Mouse (Mus musculus) MEL (cell line): ENCODE measurements around the gene Cd200r3. TPM values are rescaled to one million over a fixed set of nuclear protein-coding genes. Genes with fewer than 3 reads are reported as not detected.

Source experiments
- DNase-seq: peaks from one replicate; pipeline ENCODE4 v3.0.0; 2011; ENCODE audit warnings: low read depth, low spot score
- H3K27ac ChIP-seq: 2 replicates; pipeline ENCODE4 v1.5.1; 2012; ENCODE audit warnings: low read depth, mild to moderate bottlenecking, control low read depth, low read length, moderate library complexity; ENCODE audit not compliant: control insufficient read depth
- H3K27me3 ChIP-seq, 2 experiments: fragments of 150-350 bp in 1 of 2; sonication (generic) in 1 of 2; 2 replicates each; pipeline ENCODE4 v1.6.1; 2012; ENCODE audit warnings: low read length in 2 of 2, mild to moderate bottlenecking in 2 of 2, improper control_type of control experiment in 1 of 2, moderate library complexity in 1 of 2; ENCODE audit not compliant: insufficient read depth in 2 of 2, control insufficient read depth in 1 of 2
- H3K36me3 ChIP-seq, 2 experiments: 2 replicates each; pipeline ENCODE4 v1.6.1; 2012 to 2014; ENCODE audit warnings: low read length in 2 of 2, improper control_type of control experiment in 1 of 2, inconsistent platforms in 1 of 2, mild to moderate bottlenecking in 1 of 2; ENCODE audit not compliant: insufficient read depth in 2 of 2, control insufficient read depth in 1 of 2
- H3K4me1 ChIP-seq, 2 experiments: fragments of 150-350 bp in 1 of 2; sonication (generic) in 1 of 2; 2 replicates each; pipeline ENCODE4 v1.6.1; 2012; ENCODE audit warnings: low read length in 2 of 2, improper control_type of control experiment in 1 of 2, mild to moderate bottlenecking in 1 of 2; ENCODE audit not compliant: insufficient read depth in 2 of 2, control insufficient read depth in 1 of 2
- H3K4me3 ChIP-seq, 2 experiments: fragments of 150-350 bp in 1 of 2; sonication (generic) in 1 of 2; 2 replicates each; pipeline ENCODE4 v1.5.1; 2012; ENCODE audit warnings: low read depth in 2 of 2, low read length in 2 of 2, mild to moderate bottlenecking in 2 of 2, moderate library complexity in 2 of 2, control low read depth in 1 of 2, improper control_type of control experiment in 1 of 2; ENCODE audit not compliant: control insufficient read depth in 1 of 2, insufficient read depth in 1 of 2
- H3K79me2 ChIP-seq: 2 replicates; pipeline ENCODE4 v1.6.1; 2012; ENCODE audit warnings: mild to moderate bottlenecking, low read length, moderate library complexity; ENCODE audit not compliant: control insufficient read depth, poor library complexity, insufficient read depth
- H3K9ac ChIP-seq: 2 replicates; pipeline ENCODE4 v1.6.1; 2012; ENCODE audit warnings: low read depth, mild to moderate bottlenecking, control low read depth, low read length, moderate library complexity; ENCODE audit not compliant: control insufficient read depth, poor library complexity, severe bottlenecking
- H3K9me3 ChIP-seq: fragments of 150-350 bp; sonication (generic); replicated peaks from 2 replicates; pipeline ENCODE4 v1.6.1; 2012; ENCODE audit warnings: mild to moderate bottlenecking, low read length, improper control_type of control experiment, moderate library complexity; ENCODE audit not compliant: insufficient read depth
- CHD1 ChIP-seq: IDR thresholded peaks from 2 replicates; pipeline ENCODE4 v1.6.1; 2012; ENCODE audit warnings: low read depth, mild to moderate bottlenecking, inconsistent platforms, low read length, improper control_type of control experiment
- E2F4 ChIP-seq: IDR thresholded peaks from 2 replicates; pipeline ENCODE4 v1.6.1; 2011; ENCODE audit warnings: low read depth, low read length, improper control_type of control experiment, borderline replicate concordance
- GATA1 ChIP-seq: IDR thresholded peaks from 2 replicates; pipeline ENCODE4 v1.6.1; 2011; ENCODE audit warnings: low read depth, low read length, improper control_type of control experiment
- JUND ChIP-seq: IDR thresholded peaks from 2 replicates; pipeline ENCODE4 v1.6.1; 2011; ENCODE audit warnings: low read depth, mild to moderate bottlenecking, improper control_type of control experiment, low read length
- MAFK ChIP-seq: IDR thresholded peaks from 2 replicates; pipeline ENCODE4 v1.6.1; 2011; ENCODE audit warnings: low read depth, mild to moderate bottlenecking, low read length, improper control_type of control experiment, borderline replicate concordance
- MAX ChIP-seq: IDR thresholded peaks from 2 replicates; pipeline ENCODE4 v1.6.1; 2011; ENCODE audit warnings: low read length, improper control_type of control experiment
- MAZ ChIP-seq: IDR thresholded peaks from 2 replicates; pipeline ENCODE4 v1.6.1; 2012; ENCODE audit warnings: low read depth, mild to moderate bottlenecking, inconsistent platforms, low read length, improper control_type of control experiment
- MEF2A ChIP-seq: IDR thresholded peaks from 2 replicates; pipeline ENCODE4 v1.6.1; 2014; ENCODE audit warnings: low read depth, mild to moderate bottlenecking, inconsistent platforms, low read length, improper control_type of control experiment; ENCODE audit not compliant: poor library complexity, insufficient replicate concordance, severe bottlenecking; ENCODE audit errors: extremely low read depth
- MXI1 ChIP-seq: IDR thresholded peaks from 2 replicates; pipeline ENCODE4 v1.6.1; 2011; ENCODE audit warnings: mild to moderate bottlenecking, low read depth, low read length, improper control_type of control experiment
- MYC ChIP-seq: IDR thresholded peaks from 2 replicates; pipeline ENCODE4 v1.6.1; 2011; ENCODE audit warnings: low read depth, mild to moderate bottlenecking, low read length, improper control_type of control experiment, moderate library complexity
- NRF1 ChIP-seq: IDR thresholded peaks from 2 replicates; pipeline ENCODE4 v1.6.1; 2014; ENCODE audit warnings: low read depth, mild to moderate bottlenecking, inconsistent platforms, low read length, improper control_type of control experiment, moderate library complexity; ENCODE audit not compliant: poor library complexity, insufficient read depth, severe bottlenecking
- POLR2A ChIP-seq, 2 experiments: IDR thresholded peaks; 2 replicates each; pipeline ENCODE4 v1.6.1; 2011 to 2012; ENCODE audit warnings: low read length in 2 of 2, mild to moderate bottlenecking in 2 of 2, control low read depth in 1 of 2, improper control_type of control experiment in 1 of 2, low read depth in 1 of 2, moderate library complexity in 1 of 2; ENCODE audit not compliant: control insufficient read depth in 1 of 2, insufficient read depth in 1 of 2, poor library complexity in 1 of 2
- POLR2AphosphoS2 ChIP-seq: IDR thresholded peaks from 2 replicates; pipeline ENCODE4 v1.6.1; 2011; ENCODE audit warnings: low read length, improper control_type of control experiment
- RAD21 ChIP-seq: IDR thresholded peaks from 2 replicates; pipeline ENCODE4 v1.6.1; 2011; ENCODE audit warnings: mild to moderate bottlenecking, low read depth, low read length, improper control_type of control experiment
- SMC3 ChIP-seq: IDR thresholded peaks from 2 replicates; pipeline ENCODE4 v1.6.1; 2011; ENCODE audit warnings: low read depth, low read length, improper control_type of control experiment
- TCF12 ChIP-seq: IDR thresholded peaks from 2 replicates; pipeline ENCODE4 v1.6.1; 2014; ENCODE audit warnings: low read depth, mild to moderate bottlenecking, inconsistent platforms, low read length, improper control_type of control experiment, moderate library complexity
- UBTF ChIP-seq: IDR thresholded peaks from 2 replicates; pipeline ENCODE4 v1.6.1; 2012; ENCODE audit warnings: low read depth, mild to moderate bottlenecking, inconsistent platforms, low read length, improper control_type of control experiment, moderate library complexity, borderline replicate concordance; ENCODE audit not compliant: insufficient read depth
- ZC3H11A ChIP-seq: IDR thresholded peaks from 2 replicates; pipeline ENCODE4 v1.6.1; 2012; ENCODE audit warnings: low read depth, mild to moderate bottlenecking, inconsistent platforms, low read length, improper control_type of control experiment
- ZKSCAN1 ChIP-seq: IDR thresholded peaks from 2 replicates; pipeline ENCODE4 v1.6.1; 2012; ENCODE audit warnings: low read depth, mild to moderate bottlenecking, inconsistent platforms, low read length, improper control_type of control experiment, moderate library complexity
- ZMIZ1 ChIP-seq: IDR thresholded peaks from 2 replicates; pipeline ENCODE4 v1.6.1; 2012; ENCODE audit warnings: low read depth, mild to moderate bottlenecking, inconsistent platforms, low read length, improper control_type of control experiment, moderate library complexity
- ZNF384 ChIP-seq: IDR thresholded peaks from 2 replicates; pipeline ENCODE4 v1.6.1; 2012; ENCODE audit warnings: low read depth, mild to moderate bottlenecking, inconsistent platforms, low read length, improper control_type of control experiment
- polyA plus RNA-seq, 2 experiments: library from polyadenylated mRNA; stranded (reverse) in 1 of 2; unstranded in 1 of 2; fragments of >175 nt in 1 of 2; fragments of >200 nt in 1 of 2; gene quantifications; 2 replicates each; pipeline versions ENCODE4 v1.2.1 to v1.2.4; 2012; ENCODE audit warnings: low replicate concordance in 2 of 2, low read depth in 1 of 2; ENCODE audit not compliant: insufficient read length in 2 of 2, insufficient read depth in 1 of 2, missing spikeins in 1 of 2
- total RNA-seq: library from RNA; depleted of rRNA; stranded (reverse); fragments of 300-350 nt; gene quantifications from 2 replicates; pipeline ENCODE4 v1.2.3, GENCODE M21; 2012

Cd200r3 gene
- total and polyA plus RNA-seq, 3 experiments, result 0.46 TPM; not detected in 1

GRCm38 (mm10) chr16:44976892-44977633, 33.6 kb downstream of the Cd200r3 start:
- DNase-seq, result no peak
- Histone ChIP-seq H3K36me3 (no peaks in the 10 kb centered on the region), H3K4me3 (no peak overlapping the region), H3K9ac (no peak overlapping the region), H3K4me1 (no peaks in the 10 kb centered on the region), H3K27ac (no peak overlapping the region), H3K9me3 (no peaks in the 10 kb centered on the region), H3K27me3 (no peaks in the 10 kb centered on the region; a peak in 2 of 4 replicates), H3K79me2 (no peaks in the 10 kb centered on the region)
- TF ChIP-seq ZNF384 (no peak), MYC (no peak), MAX (no peak), GATA1 (no peak), MAFK (no peak), E2F4 (no peak), MXI1 (no peak)

- DNase-seq, result no peak
- Histone ChIP-seq H3K36me3 (no peaks in the 10 kb centered on the region), H3K27me3 (no peaks in the 10 kb centered on the region; a peak in 2 of 4 replicates), H3K4me1 (no peaks in the 10 kb centered on the region), H3K9ac (no peak overlapping the region), H3K9me3 (no peaks in the 10 kb centered on the region), H3K4me3 (no peak overlapping the region), H3K27ac (no peak overlapping the region), H3K79me2 (no peaks in the 10 kb centered on the region)
- no peak for TF ChIP-seq ZC3H11A
- no peak for TF ChIP-seq MXI1
- TF ChIP-seq MEF2A, result no peak
- TF ChIP-seq UBTF, result no peak
- no peak for TF ChIP-seq GATA1
- TF ChIP-seq SMC3, result no peak
- TF ChIP-seq MYC, result no peak
- TF ChIP-seq MAZ, result no peak
- TF ChIP-seq E2F4, result no peak
- TF ChIP-seq TCF12, result no peak
- no peak for TF ChIP-seq JUND
- no peak for TF ChIP-seq CHD1
- TF ChIP-seq NRF1, result no peak
- no peak for TF ChIP-seq POLR2AphosphoS2
- no peak for TF ChIP-seq POLR2A (IDR thresholded peaks at IDR 0.05; ENCODE audit: control insufficient read depth in 1 of 2, insufficient read depth in 1 of 2, low read depth in 1 of 2, low read length in 2 of 2, poor library complexity in 1 of 2)
- TF ChIP-seq ZMIZ1, result no peak
- TF ChIP-seq ZKSCAN1, result no peak
- TF ChIP-seq RAD21, result no peak
These were observed 34.7 kb downstream of the Cd200r3 start for GRCm38 (mm10) chr16:44978193-44978592.
